Comparison of ENCODE assay signal across 8 mouse cellular contexts in genomic region chr13:62624277-62624665, GRCm38 (mm10). TPM values are rescaled to one million over a fixed set of nuclear protein-coding genes. Genes with fewer than 3 reads are reported as not detected.
ATAC-seq lines count a peak whose summit lies in the region.
"Not testable (repeated sequence)": the region's sequence is repeated elsewhere in the genome, so short reads cannot be mapped to it uniquely, and the experiment has no call there.

No protein-coding gene starts in this region.

- not testable (repeated sequence) for H3K27me3 ChIP-seq in forebrain, embryonic 13.5 days; kidney, embryonic 15.5 days; liver, embryonic 15.5 days; midbrain, embryonic 15.5 days (replicated peaks); stomach, embryonic 15.5 days (replicated peaks)

- not testable (repeated sequence) for H3K27ac ChIP-seq in forebrain, embryonic 13.5 days; kidney, embryonic 15.5 days; liver, embryonic 15.5 days (replicated peaks); stomach, embryonic 15.5 days
- H3K27ac ChIP-seq in midbrain, embryonic 15.5 days: peak overlapping the region; percentile 61; the same call in 1 of the 2 replicates

- H3K36me3 ChIP-seq in forebrain, embryonic 13.5 days (ENCODE audit: poor library complexity, severe bottlenecking); kidney, embryonic 15.5 days; liver, embryonic 15.5 days (replicated peaks); midbrain, embryonic 15.5 days (replicated peaks); stomach, embryonic 15.5 days: not testable (repeated sequence)

- H3K4me2 ChIP-seq in forebrain, embryonic 13.5 days: peak overlapping the region; percentile 58
- H3K4me2 ChIP-seq in kidney, embryonic 15.5 days: peak overlapping the region; percentile 55
- peak overlapping the region; percentile 73 for H3K4me2 ChIP-seq in liver, embryonic 15.5 days
- peak overlapping the region; percentile 58 for H3K4me2 ChIP-seq in midbrain, embryonic 15.5 days
- peak overlapping the region; percentile 62 for H3K4me2 ChIP-seq in stomach, embryonic 15.5 days

- ATAC-seq in CD4-positive, CD25-positive, alpha-beta regulatory T cell, adult 4 months: peak; percentile 9
- ATAC-seq in common myeloid progenitor, adult 5-6 weeks (replicated peaks; ENCODE audit: low read depth, poor library complexity, severe bottlenecking): 0 out of 2 replicates have a peak, but pooled peaks have one; percentile 33
- peak; percentile 89 for ATAC-seq in forebrain, embryonic 13.5 days
- ATAC-seq in hematopoietic stem cell, adult 5-6 weeks (replicated peaks in 1 of 2; ENCODE audit: insufficient read depth in 1 of 2, low FRiP score in 2 of 2, low TSS enrichment in 1 of 2, low read depth in 1 of 2, poor library complexity in 2 of 2, severe bottlenecking in 2 of 2): peak; percentile 39 to 44; a peak in 1 of 4 replicates
- ATAC-seq in kidney, embryonic 15.5 days (replicated peaks; ENCODE audit: low FRiP score): peak; percentile 77
- peak; percentile 74 for ATAC-seq in liver, embryonic 15.5 days (ENCODE audit: insufficient read depth)
- peak; percentile 93 for ATAC-seq in midbrain, embryonic 15.5 days (replicated peaks)
- peak; percentile 70 for ATAC-seq in stomach, embryonic 15.5 days (ENCODE audit: insufficient read depth, low FRiP score, low read depth)

- H3K9ac ChIP-seq in forebrain, embryonic 13.5 days: 0 out of 2 replicates have a peak overlapping the region, but pooled peaks have one; percentile 37
- 0 out of 2 replicates have a peak overlapping the region, but pooled peaks have one; percentile 21 for H3K9ac ChIP-seq in kidney, embryonic 15.5 days
- not testable (repeated sequence) for H3K9ac ChIP-seq in liver, embryonic 15.5 days; stomach, embryonic 15.5 days
- peak overlapping the region; percentile 57; the same call in 1 of the 2 replicates for H3K9ac ChIP-seq in midbrain, embryonic 15.5 days

- not testable (repeated sequence) for H3K4me1 ChIP-seq in forebrain, embryonic 13.5 days; kidney, embryonic 15.5 days; liver, embryonic 15.5 days (replicated peaks); midbrain, embryonic 15.5 days; stomach, embryonic 15.5 days

- not testable (repeated sequence) for H3K9me3 ChIP-seq in forebrain, embryonic 13.5 days (replicated peaks); kidney, embryonic 15.5 days (replicated peaks); liver, embryonic 15.5 days (replicated peaks); midbrain, embryonic 15.5 days; stomach, embryonic 15.5 days

- WGBS in forebrain, embryonic 13.5 days: 7% methylated on average over 7 of the region's 7 CpGs
- WGBS in kidney, embryonic 15.5 days: 6% methylated on average over 7 of the region's 7 CpGs
- WGBS in liver, embryonic 15.5 days (ENCODE audit: insufficient replicate concordance): 6% methylated on average over 7 of the region's 7 CpGs
- WGBS in midbrain, embryonic 15.5 days: 12% methylated on average over 7 of the region's 7 CpGs
- 6% methylated on average over 7 of the region's 7 CpGs for WGBS in stomach, embryonic 15.5 days

- peak overlapping the region; percentile 48 for H3K4me3 ChIP-seq in forebrain, embryonic 13.5 days
- peak overlapping the region; percentile 50 for H3K4me3 ChIP-seq in kidney, embryonic 15.5 days (replicated peaks)
- H3K4me3 ChIP-seq in liver, embryonic 15.5 days (replicated peaks): peak overlapping the region; percentile 59
- H3K4me3 ChIP-seq in midbrain, embryonic 15.5 days: peak overlapping the region; percentile 55
- peak overlapping the region; percentile 57 for H3K4me3 ChIP-seq in stomach, embryonic 15.5 days (replicated peaks)

RNA-seq across cellular contexts. Expression of gene 6720489N17Rik, which starts 0.3 kb away (rescaled TPM):
- polyA plus RNA-seq in CD4-positive, CD25-positive, alpha-beta regulatory T cell, adult 4 months (2017; shearing (Covaris generic)): 1 to 10 TPM; 2.3 to 3.3 TPM
- 8.9 and 18.6 TPM in 2 replicates for total RNA-seq in common myeloid progenitor, adult 5-6 weeks (2017)
- polyA plus RNA-seq in forebrain, embryonic 13.5 days (2015; fragmentation: Nextera tagmentation; extraction: Ambion mirVana): 11.9 and 13.4 TPM in 2 replicates
- 23.2 and 42.7 TPM in 2 replicates for total RNA-seq in hematopoietic stem cell, adult 5-6 weeks (2017)
- polyA plus RNA-seq in kidney, embryonic 15.5 days (2015; fragmentation: Nextera tagmentation; extraction: Ambion mirVana): 12.4 and 13.9 TPM in 2 replicates
- polyA plus RNA-seq in liver, embryonic 15.5 days (2015; fragmentation: Nextera tagmentation; extraction: Ambion mirVana): 1.7 and 2.2 TPM in 2 replicates
- 7.9 and 9.2 TPM in 2 replicates for polyA plus RNA-seq in midbrain, embryonic 15.5 days (2015; fragmentation: Nextera tagmentation; extraction: Ambion mirVana)
- polyA plus RNA-seq in stomach, embryonic 15.5 days (2015; fragmentation: Nextera tagmentation; extraction: Ambion mirVana): 10.3 and 13.7 TPM in 2 replicates

RNA-seq across cellular contexts. Expression of gene Zfp934, which starts 53.3 kb away (rescaled TPM):
- 10 to 100 TPM; 10.4 to 11.3 TPM for polyA plus RNA-seq in CD4-positive, CD25-positive, alpha-beta regulatory T cell, adult 4 months (2017; shearing (Covaris generic))
- 7.4 and 17.7 TPM in 2 replicates for total RNA-seq in common myeloid progenitor, adult 5-6 weeks (2017)
- 16.4 and 18.1 TPM in 2 replicates for polyA plus RNA-seq in forebrain, embryonic 13.5 days (2015; fragmentation: Nextera tagmentation; extraction: Ambion mirVana)
- total RNA-seq in hematopoietic stem cell, adult 5-6 weeks (2017): 12.9 and 20.8 TPM in 2 replicates
- 18.8 and 19.9 TPM in 2 replicates for polyA plus RNA-seq in kidney, embryonic 15.5 days (2015; fragmentation: Nextera tagmentation; extraction: Ambion mirVana)
- polyA plus RNA-seq in liver, embryonic 15.5 days (2015; fragmentation: Nextera tagmentation; extraction: Ambion mirVana): 4.5 and 4.7 TPM in 2 replicates
- polyA plus RNA-seq in midbrain, embryonic 15.5 days (2015; fragmentation: Nextera tagmentation; extraction: Ambion mirVana): 9.2 and 10.5 TPM in 2 replicates
- 16.9 and 19.1 TPM in 2 replicates for polyA plus RNA-seq in stomach, embryonic 15.5 days (2015; fragmentation: Nextera tagmentation; extraction: Ambion mirVana)

Comparison
In these comparisons a context has a peak if more than half of its experiments do, and no peak if none do; other contexts are left out.
1. ATAC-seq: peak in every context shown above with its lines; median percentile 93 in midbrain, embryonic 15.5 days; 89 in forebrain, embryonic 13.5 days; 77 in kidney, embryonic 15.5 days; 74 in liver, embryonic 15.5 days; 70 in stomach, embryonic 15.5 days; 42 in hematopoietic stem cell, adult 5-6 weeks; 33 in common myeloid progenitor, adult 5-6 weeks; 9 in CD4-positive, CD25-positive, alpha-beta regulatory T cell, adult 4 months.